Mouse (Mus musculus) C3H10T1/2 (cell line): ENCODE measurements around the gene Hpse. TPM values are rescaled to one million over a fixed set of nuclear protein-coding genes. Genes with fewer than 3 reads are reported as not detected.

Experiments used
- polyA plus RNA-seq, 2 experiments: library from polyadenylated mRNA; unstranded; fragments of >200 nt; fragmentation: generic; extraction: Trizol; gene quantifications; one replicate each; pipeline ENCODE4 v1.2.1; 2012; ENCODE audit warnings: missing spikeins in 2 of 2

Gene Hpse
- under 1 TPM; 0.29 to 0.86 TPM for polyA plus RNA-seq

GRCm38 (mm10) chr5:100719235-100720088 lies at the start of gene Hpse:
TSS of gene Hpse (minus strand) at chr5:100719716.

GRCm38 (mm10) chr5:100674711-100675376 lies 44.7 kb downstream of the Hpse start, which contains the start of gene Coq2:
TSS of gene Coq2 (minus strand) at chr5:100675140.

Other genes starting within 250 kb of the Hpse start
- 1 to 10 TPM in 1 of 2 experiments, under 1 TPM in 1; 0.29 to 1.5 TPM for gene Lin54, start 219.1 kb downstream of the Hpse start, polyA plus RNA-seq
- gene Cops4, start 201.4 kb downstream of the Hpse start, polyA plus RNA-seq = 10 to 100 TPM; 59.0 to 86.4 TPM
- gene Plac8, start 147.5 kb downstream of the Hpse start, polyA plus RNA-seq = 1 to 10 TPM in 1 of 2 experiments, under 1 TPM in 1; 0.53 to 1.8 TPM
- 10 to 100 TPM; 10.9 to 21.6 TPM for gene Coq2, start 44.6 kb downstream of the Hpse start, polyA plus RNA-seq
- 1 to 10 TPM; 1.8 to 5.1 TPM for gene Helq, start 78.9 kb upstream of the Hpse start, polyA plus RNA-seq
- gene Mrps18c, start 78.9 kb upstream of the Hpse start, polyA plus RNA-seq = 10 to 100 TPM; 25.0 to 52.3 TPM
- gene Abraxas1, start 101.2 kb upstream of the Hpse start, polyA plus RNA-seq = 1 to 10 TPM in 1 of 2 experiments, under 1 TPM in 1; 0.71 to 3.4 TPM
- under 1 TPM; 0.66 to 0.68 TPM for gene Gpat3, start 126.0 kb upstream of the Hpse start, polyA plus RNA-seq